Mouse (Mus musculus): ENCODE results near the gene Kdm6b.

Gene Kdm6b

GRCm38 (mm10) chr11:69386758-69387157 is 26.7 kb downstream of the Kdm6b start:
- no peak for DNase-seq

DNA sequence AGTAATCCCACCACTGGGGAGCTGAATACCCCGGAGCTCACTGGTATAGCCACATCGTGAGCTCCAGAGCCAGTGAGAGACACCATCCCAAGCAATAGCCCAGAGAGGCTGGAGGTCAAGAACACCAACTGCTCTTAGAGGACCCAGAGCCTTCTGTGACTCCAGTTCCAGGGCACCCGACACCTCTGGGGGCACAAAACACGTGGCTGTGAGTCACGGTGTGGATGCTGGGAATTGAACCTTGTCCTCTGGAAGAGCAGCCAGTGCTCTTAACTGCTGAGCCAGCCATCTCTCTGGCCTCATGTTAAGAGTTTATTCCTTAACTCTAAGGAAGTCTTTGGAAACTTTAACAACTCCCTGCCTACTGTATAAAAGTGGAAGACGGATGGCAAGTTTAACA is 28.5 kb downstream of the Kdm6b start:
- DNase-seq = no peak

DNA sequence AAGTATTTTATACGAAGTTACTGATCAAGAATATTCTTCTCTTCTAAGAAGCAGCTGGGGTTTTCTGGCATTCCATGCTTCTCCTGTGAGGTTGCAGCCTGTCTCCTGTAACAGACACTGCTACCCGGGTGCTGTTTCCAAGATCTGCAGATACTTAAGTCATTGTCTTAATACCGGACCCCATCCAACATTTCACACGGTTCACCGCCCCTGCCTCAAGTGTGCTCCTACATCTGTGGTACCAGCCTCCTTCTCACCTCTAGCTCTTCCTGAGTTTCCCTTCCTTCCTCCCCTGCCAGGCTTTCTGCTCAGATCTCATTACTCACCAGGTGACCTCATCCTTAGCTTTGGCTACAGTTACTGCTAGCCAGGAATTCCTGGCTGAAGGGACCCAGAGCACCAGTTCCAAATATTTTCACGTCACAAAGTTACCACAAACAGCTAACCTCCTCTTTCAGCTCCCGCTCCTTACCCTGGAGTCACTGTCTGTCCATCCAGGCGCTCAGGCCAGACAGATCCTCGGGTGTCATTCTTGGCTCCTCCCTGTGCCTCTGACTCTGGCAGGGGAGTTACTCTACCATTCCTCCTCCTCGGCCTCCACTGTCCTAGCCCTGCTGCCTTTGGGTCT is 30.9 kb downstream of the Kdm6b start:
- DNase-seq = no peak

DNA sequence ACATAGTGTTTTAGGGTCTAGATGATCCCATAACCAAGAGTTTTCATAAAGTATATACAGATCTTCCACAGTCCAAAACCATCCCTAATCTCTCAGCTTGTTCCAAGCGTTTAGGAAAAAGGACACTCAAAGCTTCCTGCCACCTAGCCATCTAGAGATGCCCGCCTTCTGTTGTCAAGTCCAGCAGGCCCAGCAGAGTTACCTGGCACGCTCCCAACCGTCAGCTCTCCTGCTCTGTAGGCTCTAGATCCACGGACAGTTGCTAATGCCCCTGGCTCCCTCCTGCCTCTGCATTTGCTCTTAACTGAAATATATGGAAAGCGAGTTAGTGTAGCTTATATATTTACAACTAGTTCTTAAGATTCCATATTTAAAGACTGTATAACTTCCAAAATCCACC is 32.1 kb downstream of the Kdm6b start:
- DNase-seq = peak; percentile 65

DNA sequence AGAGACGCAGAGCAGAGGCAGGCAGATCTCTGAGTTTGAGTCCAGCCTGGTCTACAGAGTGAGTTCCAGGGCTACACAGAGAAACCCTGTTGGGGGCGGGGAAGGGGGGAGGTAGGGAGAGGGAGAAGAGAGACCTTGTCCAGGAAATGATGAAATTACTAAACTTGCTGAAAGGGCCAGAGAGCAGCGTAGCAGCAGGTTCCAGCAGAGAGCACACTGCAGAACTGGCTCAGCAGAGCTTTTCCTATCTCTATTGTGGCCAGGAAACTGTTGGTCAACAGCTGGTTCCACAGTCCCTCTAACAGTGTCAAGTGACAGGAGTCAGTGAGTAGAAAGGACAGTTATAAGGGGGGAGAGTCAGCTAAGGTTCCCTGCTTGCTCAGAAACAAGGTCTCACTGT is 33.9 kb downstream of the Kdm6b start:
- no peak for DNase-seq

GRCm38 (mm10) chr11:69377766-69378165 is 35.7 kb downstream of the Kdm6b start:
- no peak for DNase-seq

DNA sequence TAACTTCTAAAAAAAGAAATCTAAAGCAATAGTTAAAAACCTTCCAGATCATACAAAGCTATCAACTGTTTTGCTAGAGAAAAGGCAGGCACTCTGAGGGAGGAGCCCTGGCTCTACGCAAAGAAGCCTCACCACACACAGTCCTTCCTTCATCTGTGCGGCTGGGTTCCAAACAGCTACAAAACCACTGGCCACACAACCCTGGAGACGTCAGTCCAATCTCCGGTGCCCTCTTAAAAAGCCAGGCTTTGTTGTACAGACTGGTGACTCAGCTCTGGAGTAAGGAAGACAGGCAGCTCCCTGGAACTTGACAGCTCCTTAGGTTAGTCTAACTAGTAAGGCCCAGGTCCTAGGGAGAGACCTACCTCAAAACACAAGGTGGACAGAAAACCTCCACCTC is 37.8 kb downstream of the Kdm6b start:
- no peak for DNase-seq

DNA sequence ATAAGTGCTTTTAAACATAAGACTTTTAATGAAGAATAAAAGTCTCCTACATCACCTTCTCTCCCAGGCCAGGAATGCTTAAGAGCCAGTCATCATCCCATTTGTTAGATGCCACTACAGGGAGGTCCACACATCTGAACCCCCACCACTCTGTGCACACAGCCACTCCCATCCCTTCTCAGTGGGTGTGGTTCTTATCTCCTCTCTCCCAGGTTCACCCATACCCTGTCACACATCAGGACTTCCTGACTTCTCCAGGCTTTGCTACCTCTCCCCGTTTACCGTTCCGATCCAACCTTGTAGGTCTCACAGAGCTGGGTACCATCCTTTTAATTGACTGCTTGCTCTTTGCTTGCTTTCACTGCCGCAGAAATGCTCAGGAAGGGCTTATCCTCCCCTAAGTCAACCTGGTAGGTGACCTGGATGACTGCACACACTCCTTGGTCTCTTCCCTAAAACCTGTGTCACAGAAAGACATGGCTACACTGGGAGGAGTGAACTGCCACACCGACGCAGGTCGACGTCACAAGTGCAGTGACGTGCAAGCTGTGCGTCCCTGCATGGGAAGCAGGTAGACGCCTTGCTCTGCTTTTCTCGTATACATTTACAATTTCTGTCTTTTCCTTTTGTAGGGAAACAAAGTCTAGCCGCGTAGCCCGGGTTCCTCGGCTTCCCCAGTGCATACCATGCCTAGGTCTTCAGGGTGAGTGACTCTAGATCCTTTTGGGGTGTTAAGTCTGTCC is 40.1 kb downstream of the Kdm6b start:
- no peak for DNase-seq

DNA sequence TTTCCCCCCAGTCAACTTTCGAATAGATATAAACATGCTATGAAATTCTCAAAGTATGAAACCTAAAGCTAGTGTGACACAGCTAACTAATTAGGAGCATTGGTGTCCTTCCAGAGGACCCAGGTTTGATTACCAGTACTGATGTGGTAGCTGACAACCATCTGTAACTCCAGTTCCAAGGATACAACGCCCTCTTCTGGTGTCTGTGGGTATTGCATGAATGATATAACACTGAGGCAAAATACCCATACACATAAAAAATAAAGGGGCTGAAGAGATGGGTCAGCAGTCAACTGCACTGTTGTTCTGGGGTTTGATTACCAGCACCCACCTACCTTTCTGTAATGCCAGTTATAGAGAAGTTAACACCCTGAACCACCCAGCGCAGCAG is 40.7 kb downstream of the Kdm6b start:
- DNase-seq = no peak

GRCm38 (mm10) chr11:69372056-69372779 is 41.3 kb downstream of the Kdm6b start:
- DNase-seq = peak; percentile 91

GRCm38 (mm10) chr11:69371601-69372000 is 41.9 kb downstream of the Kdm6b start:
- DNase-seq = no peak

DNA sequence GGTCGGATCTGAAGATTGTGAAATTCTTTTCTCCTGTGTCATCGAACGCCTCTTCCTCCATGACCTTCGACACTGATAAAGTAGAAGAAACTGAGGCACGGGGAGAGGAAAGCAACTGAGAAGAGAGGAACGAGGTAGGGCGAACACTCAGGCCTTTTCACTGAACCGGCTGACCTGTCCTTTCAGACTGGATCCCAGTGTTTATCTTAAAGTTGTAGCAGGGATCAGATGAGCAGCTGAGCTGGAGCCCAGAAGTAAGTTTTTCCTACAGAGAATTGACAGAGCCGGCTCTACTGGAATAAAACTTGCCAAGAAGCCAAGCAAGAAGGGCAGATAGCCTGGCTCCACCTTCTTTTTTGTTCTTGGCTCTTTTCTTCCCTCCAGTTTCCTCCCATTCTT is 42.7 kb downstream of the Kdm6b start:
- no peak for DNase-seq

- DNase-seq = no peak
These were observed 43.3 kb downstream of the Kdm6b start for GRCm38 (mm10) chr11:69369990-69370816.

DNA sequence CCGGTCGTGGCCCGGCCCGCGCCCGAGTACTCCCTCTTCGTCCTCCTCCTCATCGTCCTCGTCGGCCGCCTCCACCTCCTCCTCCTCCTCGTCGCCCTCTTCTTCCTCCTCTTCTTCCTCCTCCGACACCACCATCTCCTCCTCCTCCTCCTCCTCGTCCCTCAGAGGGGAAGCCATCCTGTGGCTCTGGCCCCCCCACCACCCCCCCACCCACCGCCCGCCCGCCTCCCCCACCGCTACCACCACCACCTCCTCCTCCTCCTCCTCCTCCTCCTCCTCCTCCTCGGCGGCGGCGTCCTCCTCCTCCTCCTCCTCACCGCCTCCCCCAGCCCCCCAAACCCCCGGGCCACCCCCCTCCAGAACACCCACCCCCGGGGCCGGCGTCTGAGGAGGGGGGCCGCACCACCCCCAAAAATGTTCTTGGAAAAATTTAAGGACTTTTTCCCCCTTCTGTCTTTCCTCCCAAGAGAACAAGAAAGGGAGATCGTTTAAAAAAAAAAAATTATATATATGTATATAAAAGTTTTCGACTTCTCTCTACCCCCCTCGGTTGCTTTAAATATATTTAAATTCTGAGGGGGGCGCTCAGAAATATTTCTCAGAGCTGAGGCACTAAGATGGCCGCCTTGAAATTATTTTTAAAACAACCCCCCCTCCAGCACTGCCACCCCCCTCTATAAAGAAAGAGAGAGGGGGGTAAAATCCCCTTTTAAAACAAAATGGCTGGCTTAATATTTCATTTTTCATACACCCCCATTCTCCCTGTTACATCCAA is 44.1 kb downstream of the Kdm6b start, which contains the start of gene Chd3:
Chd3 (minus strand) TSS at position 192 of the 775 bp plus-strand sequence.
- DNase-seq = no peak

DNA sequence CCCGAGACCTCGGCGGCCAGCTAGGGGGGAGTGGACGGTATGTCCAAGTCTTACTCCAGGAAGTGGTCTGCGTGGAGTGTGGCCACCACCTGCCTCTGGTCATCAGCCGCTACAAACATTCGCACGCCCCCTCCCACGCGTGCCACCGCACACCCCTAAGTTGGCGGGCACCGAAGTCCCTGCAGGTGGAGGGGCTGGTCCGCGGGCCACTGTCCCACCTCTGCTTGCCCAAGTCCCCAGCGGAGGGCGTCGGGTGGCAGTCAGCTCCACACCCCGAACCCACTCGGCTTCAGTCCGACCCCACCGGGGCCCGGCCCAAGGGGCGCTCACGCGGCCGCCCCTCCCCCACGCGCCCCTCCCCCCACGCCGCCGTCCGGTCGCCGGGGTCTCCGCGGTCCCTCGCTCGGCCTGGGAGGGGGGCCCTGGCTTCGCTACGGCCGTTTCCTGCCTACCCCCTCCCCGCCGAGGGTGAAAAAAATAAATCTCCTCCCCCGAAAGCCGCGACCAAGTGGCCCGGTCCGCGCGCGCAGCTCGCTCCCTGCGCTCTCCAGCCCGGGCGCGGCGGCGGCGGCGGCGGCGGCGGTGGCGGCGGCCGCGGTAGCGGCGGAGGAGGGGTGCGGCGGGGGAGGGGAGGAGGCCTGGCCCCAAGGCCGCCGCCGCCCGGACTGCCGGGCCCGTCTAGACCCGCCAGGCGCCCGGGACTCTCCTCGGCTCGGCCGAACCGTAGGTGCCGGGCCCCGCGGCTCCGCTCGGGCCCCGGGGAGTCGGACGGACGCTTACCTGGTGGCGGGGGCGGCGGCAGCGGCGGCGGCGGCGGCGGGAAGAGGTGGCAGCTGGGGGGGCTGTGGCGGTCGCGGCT is 44.9 kb downstream of the Kdm6b start:
- DNase-seq = peak; percentile 50

DNA sequence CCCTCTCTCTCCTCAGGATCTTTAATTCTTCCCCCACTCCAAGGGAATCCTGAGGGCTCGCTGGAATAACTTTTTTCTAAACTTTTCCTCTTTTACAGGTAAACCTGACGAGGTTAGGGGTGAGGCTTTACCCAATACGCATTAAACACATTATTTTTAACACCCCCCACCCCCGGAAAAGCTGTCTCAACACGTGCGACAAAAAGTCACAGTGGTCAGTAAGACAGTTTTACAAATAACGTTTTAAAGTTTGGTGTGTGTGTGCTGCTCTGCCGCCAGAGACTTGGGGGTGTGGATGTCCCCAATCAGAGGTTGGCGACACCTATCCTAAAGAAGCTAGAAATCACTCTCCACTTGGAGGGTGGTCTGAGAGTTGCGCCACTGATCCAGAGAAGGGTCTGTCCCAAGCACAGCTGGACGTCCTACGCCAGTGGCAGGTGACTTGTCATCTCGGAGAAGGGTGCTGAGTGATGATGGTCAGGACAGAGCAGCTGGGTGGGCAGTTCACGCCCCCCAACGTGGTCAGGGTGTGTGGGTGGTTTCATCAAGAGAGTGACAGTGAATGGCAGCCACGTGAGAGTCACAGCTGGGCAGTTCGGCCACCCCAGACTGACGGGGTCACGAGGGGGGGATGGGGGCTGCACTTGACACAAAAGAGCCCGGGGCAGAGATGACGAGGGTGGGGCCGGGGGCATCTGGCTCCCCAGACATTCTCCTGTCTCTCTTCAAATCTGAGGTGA is 45.7 kb downstream of the Kdm6b start:
- DNase-seq = peak; percentile 35

GRCm38 (mm10) chr11:69366855-69367615 is 46.4 kb downstream of the Kdm6b start:
- DNase-seq = peak; percentile 29

DNA sequence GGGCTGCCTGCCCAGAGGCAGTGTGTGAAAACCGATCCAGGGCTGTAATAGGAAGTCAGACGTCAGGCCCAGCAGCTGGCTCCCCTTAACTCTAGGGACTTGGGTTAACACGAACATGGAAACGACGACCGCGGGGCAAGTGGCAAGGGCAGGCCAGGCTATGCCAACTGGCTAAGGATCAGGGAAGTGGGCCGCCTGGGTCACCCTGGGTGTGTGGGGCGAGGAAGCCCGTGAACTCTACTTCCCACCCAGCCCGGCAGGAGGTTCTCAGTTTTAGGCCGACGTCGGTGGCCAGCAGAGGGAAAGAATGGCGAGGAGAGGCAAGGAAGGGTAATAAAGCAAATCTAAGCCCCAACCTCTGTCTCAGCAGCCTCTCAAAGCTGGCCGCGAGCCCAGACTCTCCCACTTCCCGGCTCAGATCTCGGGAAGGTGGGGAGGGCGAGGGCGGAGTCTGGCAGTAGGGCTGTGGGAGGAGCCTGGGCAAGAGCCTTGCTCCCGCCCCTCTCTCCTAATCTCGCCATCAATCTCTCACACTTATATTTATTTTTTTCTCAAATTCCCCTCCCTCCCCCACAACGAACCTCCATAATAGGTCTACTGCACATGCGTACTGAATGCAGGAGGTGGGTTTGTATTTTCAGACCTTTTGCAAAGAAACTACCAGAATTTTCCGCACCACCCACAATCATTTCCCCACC is 47.2 kb downstream of the Kdm6b start:
- peak; percentile 77 for DNase-seq

DNA sequence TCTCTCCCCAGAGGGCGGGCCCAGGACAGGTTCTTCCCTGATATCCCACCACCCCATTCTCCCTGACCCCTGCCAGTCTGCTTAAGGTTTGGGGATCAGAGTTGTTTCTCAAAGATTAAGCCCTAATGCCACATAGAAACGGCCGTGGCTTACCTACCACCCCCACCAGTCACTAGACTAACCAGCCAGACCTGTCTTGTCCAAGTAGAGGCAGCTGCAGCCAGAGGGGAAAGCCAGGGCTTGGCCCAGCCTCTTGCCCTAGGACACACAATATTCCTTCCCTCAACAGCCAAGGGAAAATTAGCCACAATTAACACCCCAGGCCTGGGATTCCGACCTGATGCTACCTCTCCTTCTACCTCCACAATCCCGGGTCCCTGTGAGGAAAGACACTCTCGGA is 47.8 kb downstream of the Kdm6b start:
- DNase-seq = no peak

Data from cerebellum, adult 8-10 months (tissue).